ENCODE assay signal across 7 mouse cellular contexts in genomic region chr12:3427891-3428775, GRCm38 (mm10). TPM values are rescaled to one million over a fixed set of nuclear protein-coding genes. Genes with fewer than 3 reads are reported as not detected.
DNase-seq lines count a peak whose midpoint lies in the region; ATAC-seq lines count a peak whose summit lies in the region.

No protein-coding gene starts in this region.

- no peaks in the 10 kb centered on the region for H3K9me3 ChIP-seq in lung, embryonic 16.5 days (ENCODE audit: control insufficient read depth, low read length)
- no peaks in the 10 kb centered on the region for H3K9me3 ChIP-seq in forebrain, embryonic 12.5 days
- no peaks in the 10 kb centered on the region for H3K9me3 ChIP-seq in limb, embryonic 13.5 days
- no peaks in the 10 kb centered on the region for H3K9me3 ChIP-seq in stomach, embryonic 16.5 days (replicated peaks; ENCODE audit: control insufficient read depth, low read length)

- H3K36me3 ChIP-seq in lung, embryonic 16.5 days (ENCODE audit: control insufficient read depth, insufficient read depth, low read length) = no peaks in the 10 kb centered on the region
- H3K36me3 ChIP-seq in forebrain, embryonic 12.5 days (replicated peaks) = no peaks in the 10 kb centered on the region
- no peaks in the 10 kb centered on the region for H3K36me3 ChIP-seq in limb, embryonic 13.5 days
- no peaks in the 10 kb centered on the region for H3K36me3 ChIP-seq in stomach, embryonic 16.5 days (ENCODE audit: control insufficient read depth, insufficient read depth, low read length)

- intact Hi-C loops in left cerebral cortex, postnatal 36 days (cut with DNase I) = loop anchor here (2.0 kb wide), 1 partner anchor 145 kb away; the partner anchor contains the start of gene Dtnb

- H3K27ac ChIP-seq in lung, embryonic 16.5 days (ENCODE audit: low read length) = no peak overlapping the region; the same call in 1 of the 2 replicates
- no peak overlapping the region for H3K27ac ChIP-seq in forebrain, embryonic 12.5 days
- no peak overlapping the region for H3K27ac ChIP-seq in limb, embryonic 13.5 days
- no peak overlapping the region for H3K27ac ChIP-seq in stomach, embryonic 16.5 days (ENCODE audit: low read length)

- ATAC-seq in lung, embryonic 16.5 days (ENCODE audit: low read depth) = no peak
- ATAC-seq in forebrain, embryonic 12.5 days (ENCODE audit: low FRiP score) = no peak
- ATAC-seq in limb, embryonic 13.5 days (ENCODE audit: low FRiP score, low read depth) = no peak
- ATAC-seq in stomach, embryonic 16.5 days (ENCODE audit: insufficient read depth, low FRiP score) = no peak

- 63% methylated on average over 11 of the region's 11 CpGs for WGBS in lung, embryonic 16.5 days
- 69% methylated on average over 11 of the region's 11 CpGs for WGBS in forebrain, embryonic 12.5 days
- 66% methylated on average over 11 of the region's 11 CpGs for WGBS in limb, embryonic 13.5 days
- 66% methylated on average over 11 of the region's 11 CpGs for WGBS in stomach, embryonic 16.5 days

- H3K9ac ChIP-seq in lung, embryonic 16.5 days (ENCODE audit: low read length) = no peak overlapping the region
- no peak overlapping the region for H3K9ac ChIP-seq in forebrain, embryonic 12.5 days
- no peak overlapping the region for H3K9ac ChIP-seq in limb, embryonic 13.5 days
- H3K9ac ChIP-seq in stomach, embryonic 16.5 days (ENCODE audit: low read length) = no peak overlapping the region

- peaks cover 14% of the 10 kb centered on the region for H3K4me1 ChIP-seq in lung, embryonic 16.5 days (replicated peaks; ENCODE audit: control insufficient read depth, insufficient read depth, low read length)
- peaks cover 14% of the 10 kb centered on the region for H3K4me1 ChIP-seq in forebrain, embryonic 12.5 days
- peaks cover 22% of the 10 kb centered on the region for H3K4me1 ChIP-seq in limb, embryonic 13.5 days
- peaks cover 21% of the 10 kb centered on the region for H3K4me1 ChIP-seq in stomach, embryonic 16.5 days (ENCODE audit: control insufficient read depth, insufficient read depth, low read length)

- peak overlapping the region; percentile 99 for H3K4me3 ChIP-seq in lung, embryonic 16.5 days (ENCODE audit: low read length)
- H3K4me3 ChIP-seq in forebrain, embryonic 12.5 days (replicated peaks) = peak overlapping the region; percentile 93
- H3K4me3 ChIP-seq in limb, embryonic 13.5 days = peak overlapping the region; percentile 98
- peak overlapping the region; percentile 99 for H3K4me3 ChIP-seq in stomach, embryonic 16.5 days (replicated peaks; ENCODE audit: low read length)

- H3K4me2 ChIP-seq in lung, embryonic 16.5 days (ENCODE audit: low read depth, low read length) = peak overlapping the region; percentile 57
- peak overlapping the region; percentile 65 for H3K4me2 ChIP-seq in forebrain, embryonic 12.5 days
- peak overlapping the region; percentile 65 for H3K4me2 ChIP-seq in limb, embryonic 13.5 days (replicated peaks)
- H3K4me2 ChIP-seq in stomach, embryonic 16.5 days (ENCODE audit: low read depth, low read length) = peak overlapping the region; percentile 54

- no peak for DNase-seq in lung, postnatal 4 days
- DNase-seq in frontal cortex, postnatal 36 days (ENCODE audit: low spot score in 2 of 2) = no peak
- no peak for DNase-seq in left cerebral cortex, postnatal 36 days (ENCODE audit: low spot score in 2 of 2)

- H3K27me3 ChIP-seq in lung, embryonic 16.5 days (ENCODE audit: control insufficient read depth, insufficient read depth, low read depth, low read length) = no peaks in the 10 kb centered on the region
- no peaks in the 10 kb centered on the region for H3K27me3 ChIP-seq in forebrain, embryonic 12.5 days
- H3K27me3 ChIP-seq in limb, embryonic 13.5 days = no peaks in the 10 kb centered on the region
- no peaks in the 10 kb centered on the region for H3K27me3 ChIP-seq in stomach, embryonic 16.5 days (ENCODE audit: control insufficient read depth, insufficient read depth, low read length)

RNA-seq across cellular contexts. Expression of gene Asxl2, which starts 1.5 kb away (rescaled TPM):
- polyA plus RNA-seq in lung, embryonic 16.5 days (2015; fragmentation: Nextera tagmentation; extraction: Ambion mirVana) = 17.3 and 19.4 TPM in 2 replicates
- polyA plus RNA-seq in forebrain, embryonic 12.5 days (2016; fragmentation: Nextera tagmentation; extraction: Ambion mirVana) = 19.6 and 20.7 TPM in 2 replicates
- 16.8 and 18.6 TPM in 2 replicates for polyA plus RNA-seq in limb, embryonic 13.5 days (2015; fragmentation: Nextera tagmentation; extraction: Ambion mirVana)
- 18.3 and 18.8 TPM in 2 replicates for polyA plus RNA-seq in stomach, embryonic 16.5 days (2015; fragmentation: Nextera tagmentation; extraction: Ambion mirVana)
- total RNA-seq in left cerebral cortex, postnatal 36 days (2021) = 10 to 100 TPM; 26.0 to 35.6 TPM
